Mouse (Mus musculus) stomach, postnatal 0 days (tissue): ENCODE measurements around the gene Tshz2. TPM values are rescaled to one million over a fixed set of nuclear protein-coding genes. Genes with fewer than 3 reads are reported as not detected.

Source experiments
- ATAC-seq: fragments of 200-750 bp; cut with Nextera tagmentation; 2 replicates; pipeline ENCODE4 v1.8.0; 2017; ENCODE audit not compliant: low FRiP score, low TSS enrichment
- DNase-seq: peaks from one replicate; pipeline ENCODE4 v3.0.0-alpha.2; 2016; ENCODE audit warnings: low spot score
- H3K27ac ChIP-seq: fragments of 300-500 bp; sonication (generic); replicated peaks from 2 replicates; pipeline ENCODE4 v1.5.1; 2014; ENCODE audit warnings: mild to moderate bottlenecking, control low read depth
- H3K27me3 ChIP-seq: fragments of 300-500 bp; sonication (generic); 2 replicates; pipeline ENCODE4 v1.6.1; 2014; ENCODE audit warnings: low read length; ENCODE audit not compliant: control insufficient read depth, insufficient read depth
- H3K36me3 ChIP-seq: fragments of 300-500 bp; sonication (generic); 2 replicates; pipeline ENCODE4 v1.6.1; 2014; ENCODE audit warnings: low read length, mixed read lengths; ENCODE audit not compliant: control insufficient read depth, insufficient read depth
- H3K4me1 ChIP-seq: fragments of 300-500 bp; sonication (generic); replicated peaks from 2 replicates; pipeline ENCODE4 v1.6.1; 2014; ENCODE audit warnings: antibody characterized with exemption; ENCODE audit not compliant: control insufficient read depth, insufficient read depth
- H3K4me2 ChIP-seq: fragments of 300-500 bp; sonication (generic); replicated peaks from 2 replicates; pipeline ENCODE4 v1.6.1; 2014; ENCODE audit warnings: low read depth, mild to moderate bottlenecking, control low read depth, moderate library complexity
- H3K4me3 ChIP-seq: fragments of 300-500 bp; sonication (generic); 2 replicates; pipeline ENCODE4 v1.5.1; 2014; ENCODE audit warnings: low read depth, low read length, control low read depth
- H3K9ac ChIP-seq: fragments of 300-500 bp; sonication (generic); 2 replicates; pipeline ENCODE4 v1.6.1; 2014; ENCODE audit warnings: mild to moderate bottlenecking, low read length, control low read depth, mixed read lengths
- H3K9me3 ChIP-seq: fragments of 300-500 bp; sonication (generic); 2 replicates; pipeline ENCODE4 v1.6.1; 2016; ENCODE audit warnings: low read length; ENCODE audit not compliant: control insufficient read depth
- CTCF ChIP-seq: IDR thresholded peaks from 2 replicates; pipeline ENCODE4 v1.5.1; 2016; ENCODE audit warnings: antibody characterized with exemption, low read depth, mild to moderate bottlenecking, moderate library complexity
- EP300 ChIP-seq: optimal IDR thresholded peaks from 2 replicates; pipeline ENCODE3; 2016; ENCODE audit warnings: antibody characterized with exemption
- WGBS: fragments of 180-500 bp; shearing (Covaris S2); extraction: QIAGEN DNeasy Blood & Tissue Kit; methylation state at CpG from one replicate; pipeline ENCODE4 v1.1.7; 2014; 5-methylcytosine and 5-hydroxymethylcytosine counted together
- polyA plus RNA-seq: library from polyadenylated mRNA; unstranded; fragments of >200 nt; fragmentation: Nextera tagmentation; extraction: Ambion mirVana; gene quantifications from 2 replicates; pipeline ENCODE4 v1.2.1, GENCODE M21; 2015

The Tshz2 gene
- polyA plus RNA-seq, 1 experiment from 2014 or later, result 6.7 TPM

GRCm38 (mm10) chr2:169989186-169989585 lies 356.4 kb downstream of the Tshz2 start:
- no peaks in the 10 kb centered on the region for H3K4me1 ChIP-seq
- H3K27ac ChIP-seq, result no peak overlapping the region
- no peak overlapping the region for H3K9ac ChIP-seq
- ATAC-seq (no peak), DNase-seq (no peak)
- 86% methylated on average over 1 of the region's 1 CpGs for WGBS
- H3K27me3 ChIP-seq, result no peaks in the 10 kb centered on the region
- no peaks in the 10 kb centered on the region for H3K36me3 ChIP-seq
- no peak overlapping the region for H3K4me2 ChIP-seq
- TF ChIP-seq EP300, result no peak
- no peak for TF ChIP-seq CTCF
- no peaks in the 10 kb centered on the region for H3K9me3 ChIP-seq
- no peak overlapping the region for H3K4me3 ChIP-seq

GRCm38 (mm10) chr2:169990991-169991390 lies 358.2 kb downstream of the Tshz2 start:
- no peak overlapping the region for H3K4me3 ChIP-seq
- no peak overlapping the region for H3K9ac ChIP-seq
- TF ChIP-seq EP300 (no peak), CTCF (no peak)
- ATAC-seq (no peak), DNase-seq (no peak)
- H3K27ac ChIP-seq, result no peak overlapping the region
- H3K4me1 ChIP-seq, result no peaks in the 10 kb centered on the region
- H3K9me3 ChIP-seq, result no peaks in the 10 kb centered on the region
- H3K27me3 ChIP-seq, result no peaks in the 10 kb centered on the region
- H3K4me2 ChIP-seq, result no peak overlapping the region
- 88% methylated on average over 7 of the region's 7 CpGs for whole genome bisulfite sequencing
- no peaks in the 10 kb centered on the region for H3K36me3 ChIP-seq

GRCm38 (mm10) chr2:169995987-169996386 lies 363.2 kb downstream of the Tshz2 start:
- no peak for ATAC-seq
- peak overlapping the region; percentile 45 for H3K27ac ChIP-seq
- H3K4me1 ChIP-seq, result no peaks in the 10 kb centered on the region
- H3K9ac ChIP-seq, result peak overlapping the region; percentile 38; the same call in 1 of the 2 replicates
- peak overlapping the region; percentile 29; the same call in 1 of the 2 replicates for H3K4me2 ChIP-seq
- no peaks in the 10 kb centered on the region for H3K27me3 ChIP-seq
- H3K4me3 ChIP-seq, result no peak overlapping the region; the same call in 1 of the 2 replicates
- 18% methylated on average over 12 of the region's 12 CpGs for WGBS
- H3K36me3 ChIP-seq, result no peaks in the 10 kb centered on the region
- DNase-seq, result no peak
- no peaks in the 10 kb centered on the region for H3K9me3 ChIP-seq
- TF ChIP-seq CTCF, result no peak
- no peak for TF ChIP-seq EP300

GRCm38 (mm10) chr2:169996501-169997237 lies 363.9 kb downstream of the Tshz2 start:
- H3K27ac ChIP-seq, result 0 out of 2 replicates have a peak overlapping the region, but pooled peaks have one; percentile 9
- no peak overlapping the region for H3K4me3 ChIP-seq
- ATAC-seq, result no peak
- H3K9me3 ChIP-seq, result no peaks in the 10 kb centered on the region
- H3K4me1 ChIP-seq, result no peaks in the 10 kb centered on the region
- no peak for DNase-seq
- TF ChIP-seq CTCF (no peak), EP300 (no peak)
- H3K4me2 ChIP-seq, result peak overlapping the region; percentile 29; the same call in 1 of the 2 replicates
- H3K27me3 ChIP-seq, result no peaks in the 10 kb centered on the region
- H3K9ac ChIP-seq, result no peak overlapping the region
- H3K36me3 ChIP-seq, result no peaks in the 10 kb centered on the region
- WGBS, result 40% methylated on average over 16 of the region's 16 CpGs

- ATAC-seq, result no peak
- no peak overlapping the region for H3K27ac ChIP-seq
- H3K4me3 ChIP-seq, result no peak overlapping the region
- no peak overlapping the region for H3K4me2 ChIP-seq
- no peaks in the 10 kb centered on the region for H3K9me3 ChIP-seq
- TF ChIP-seq EP300 (no peak), CTCF (no peak)
- no peak overlapping the region for H3K9ac ChIP-seq
- no peaks in the 10 kb centered on the region for H3K36me3 ChIP-seq
- DNase-seq, result no peak
- H3K27me3 ChIP-seq, result no peaks in the 10 kb centered on the region
- H3K4me1 ChIP-seq, result no peaks in the 10 kb centered on the region
- WGBS, result 67% methylated on average over 16 of the region's 16 CpGs
Observed at GRCm38 (mm10) chr2:169997276-169998049, 364.6 kb downstream of the Tshz2 start.

- H3K4me2 ChIP-seq, result no peak overlapping the region
- no peak for DNase-seq
- no peak overlapping the region for H3K9ac ChIP-seq
- H3K4me3 ChIP-seq, result no peak overlapping the region
- no peaks in the 10 kb centered on the region for H3K9me3 ChIP-seq
- TF ChIP-seq EP300, result no peak
- no peaks in the 10 kb centered on the region for H3K27me3 ChIP-seq
- no peaks in the 10 kb centered on the region for H3K4me1 ChIP-seq
- ATAC-seq, result no peak
- no peaks in the 10 kb centered on the region for H3K36me3 ChIP-seq
- H3K27ac ChIP-seq, result no peak overlapping the region
- WGBS, result 32% methylated on average over 11 of the region's 11 CpGs
Observed at GRCm38 (mm10) chr2:169998878-169999337, 366.1 kb downstream of the Tshz2 start.
